Mouse (Mus musculus) neutrophil, adult 5-6 weeks (primary cell): Measurements from ENCODE around the gene Gm49388. TPM values are rescaled to one million over a fixed set of nuclear protein-coding genes. Genes with fewer than 3 reads are reported as not detected.

Experiments
- ATAC-seq: fragments of 151-379, 151-347 bp; 2 replicates; pipeline ENCODE4 v1.8.0; 2017; ENCODE audit warnings: mild to moderate bottlenecking, moderate TSS enrichment; ENCODE audit not compliant: insufficient number of reproducible peaks, poor library complexity, low FRiP score, severe bottlenecking; ENCODE audit errors: extremely low read depth
- total RNA-seq: library from RNA; stranded (forward); fragments of 200-1000 nt; gene quantifications from 2 replicates; pipeline ENCODE4 v1.2.3, GENCODE M21; 2017

The Gm49388 gene
- 3.3 and 3.5 TPM in 2 replicates for total RNA-seq

DNA sequence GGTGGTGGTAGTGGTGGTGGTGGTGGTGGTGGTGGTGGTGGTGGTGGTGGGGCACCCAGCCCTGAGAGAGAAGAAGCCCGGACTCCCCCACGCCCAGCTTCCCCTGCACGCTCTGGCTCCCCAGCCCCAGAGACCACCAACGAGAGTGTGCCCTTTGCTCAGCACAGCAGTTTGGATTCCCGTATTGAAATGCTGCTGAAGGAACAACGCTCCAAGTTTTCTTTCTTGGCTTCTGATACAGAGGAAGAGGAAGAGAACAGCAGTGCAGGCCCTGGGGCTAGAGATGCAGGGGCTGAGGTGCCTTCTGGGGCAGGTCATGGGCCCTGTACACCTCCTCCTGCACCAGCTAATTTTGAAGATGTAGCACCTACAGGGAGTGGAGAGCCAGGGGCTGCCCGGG lies at the start of gene Gm49388:
Gene Gm49388 (plus strand): TSS at position 301 of the 400 bp plus-strand sequence.
- ATAC-seq: no peak

DNA sequence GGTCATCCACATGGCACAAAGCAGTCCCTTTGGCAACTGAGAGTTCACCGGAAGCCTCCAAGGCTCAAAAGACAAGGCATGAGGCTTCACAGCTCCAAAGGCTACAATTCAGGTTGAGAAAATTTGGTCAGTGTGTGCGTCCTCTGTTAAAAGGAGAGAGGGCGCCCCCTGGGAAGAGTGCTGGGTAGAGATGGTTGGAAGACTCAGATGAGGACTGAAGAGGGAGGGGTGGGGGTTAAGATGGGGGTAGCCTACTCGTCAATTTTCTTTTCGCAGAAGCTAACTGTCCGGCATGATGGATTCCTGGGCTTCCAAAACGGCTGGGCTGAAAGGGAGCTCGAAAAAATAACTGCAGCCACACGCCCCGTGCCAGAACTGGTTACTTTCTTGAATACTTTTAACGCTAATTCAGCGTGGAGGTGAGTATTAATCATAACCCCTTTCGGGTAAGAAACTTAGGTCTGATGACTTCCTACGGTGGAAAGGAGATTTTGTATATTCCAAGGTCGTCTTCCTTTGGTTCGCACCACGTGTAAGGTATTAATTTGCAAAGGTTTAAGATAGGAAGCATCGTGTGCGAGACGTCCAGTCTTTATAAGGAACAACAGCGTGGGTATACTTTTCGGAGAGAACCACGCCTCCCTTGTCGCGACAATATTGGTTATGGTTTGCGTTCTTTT lies 40.9 kb upstream of the Gm49388 start, which contains the start of gene Fbxl19:
Gene Fbxl19 (plus strand): TSS at position 178 of the 680 bp plus-strand sequence.
- ATAC-seq: no peak

DNA sequence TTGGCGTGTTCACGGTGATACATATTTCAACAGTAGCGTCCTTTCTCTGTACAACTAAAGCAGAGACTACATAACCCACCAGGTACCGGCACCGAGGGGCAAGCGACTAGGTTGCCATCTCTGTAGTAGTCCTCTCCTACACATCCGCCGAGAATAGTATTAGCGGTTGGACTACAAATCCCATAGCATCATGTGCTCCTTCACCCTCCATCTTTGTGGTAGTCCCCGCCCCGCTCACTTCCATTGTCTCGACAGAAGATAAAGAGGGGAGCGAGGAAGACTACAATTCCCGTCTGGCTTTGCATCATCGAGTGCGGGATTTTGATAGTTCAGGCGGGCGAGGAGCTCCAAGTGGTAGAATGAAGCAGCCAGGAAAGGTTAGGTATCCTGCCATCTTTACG lies 40.2 kb upstream of the Gm49388 start:
- peak; percentile 87 for ATAC-seq

DNA sequence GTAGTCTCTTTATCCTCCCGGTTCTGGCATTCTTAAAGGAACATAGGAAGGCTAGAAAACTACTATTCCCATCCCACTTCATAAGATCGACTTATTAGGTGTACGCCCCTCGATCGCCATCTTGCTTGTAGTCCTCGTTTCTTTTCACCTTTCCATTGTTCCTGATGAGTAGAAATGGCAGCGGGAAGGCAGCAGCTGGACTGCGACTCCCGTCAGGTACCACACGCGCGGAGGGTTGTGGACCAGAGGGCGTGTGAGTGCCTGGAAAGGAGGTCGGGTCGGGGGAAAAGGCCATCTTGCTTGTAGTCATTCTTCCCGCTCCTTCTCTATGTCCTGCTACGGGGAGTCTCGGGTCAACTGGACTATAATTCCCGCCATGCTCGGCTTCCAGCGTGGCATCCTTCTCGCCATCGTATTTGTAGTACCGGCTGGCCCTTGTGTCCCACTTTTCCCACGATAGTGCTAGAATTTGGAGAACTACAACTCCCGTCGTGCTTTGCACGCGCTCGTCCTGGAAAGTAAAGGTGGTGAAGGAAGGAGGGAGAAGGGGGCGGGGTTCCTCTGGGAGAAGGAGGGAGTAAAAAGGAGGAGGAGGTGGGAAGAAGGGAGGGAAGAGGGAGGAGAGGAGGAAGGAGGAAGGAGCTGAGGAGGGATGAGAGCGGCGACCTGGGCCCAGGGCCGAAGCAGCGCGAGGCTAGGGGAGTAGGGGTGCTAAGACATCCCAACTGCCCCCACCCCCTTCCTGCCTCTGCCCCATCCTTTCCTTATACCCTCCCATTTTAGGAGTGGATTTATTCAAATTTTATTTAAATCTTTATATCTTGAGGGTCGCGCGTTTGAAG lies 39.5 kb upstream of the Gm49388 start:
- peak; percentile 58 for ATAC-seq

DNA sequence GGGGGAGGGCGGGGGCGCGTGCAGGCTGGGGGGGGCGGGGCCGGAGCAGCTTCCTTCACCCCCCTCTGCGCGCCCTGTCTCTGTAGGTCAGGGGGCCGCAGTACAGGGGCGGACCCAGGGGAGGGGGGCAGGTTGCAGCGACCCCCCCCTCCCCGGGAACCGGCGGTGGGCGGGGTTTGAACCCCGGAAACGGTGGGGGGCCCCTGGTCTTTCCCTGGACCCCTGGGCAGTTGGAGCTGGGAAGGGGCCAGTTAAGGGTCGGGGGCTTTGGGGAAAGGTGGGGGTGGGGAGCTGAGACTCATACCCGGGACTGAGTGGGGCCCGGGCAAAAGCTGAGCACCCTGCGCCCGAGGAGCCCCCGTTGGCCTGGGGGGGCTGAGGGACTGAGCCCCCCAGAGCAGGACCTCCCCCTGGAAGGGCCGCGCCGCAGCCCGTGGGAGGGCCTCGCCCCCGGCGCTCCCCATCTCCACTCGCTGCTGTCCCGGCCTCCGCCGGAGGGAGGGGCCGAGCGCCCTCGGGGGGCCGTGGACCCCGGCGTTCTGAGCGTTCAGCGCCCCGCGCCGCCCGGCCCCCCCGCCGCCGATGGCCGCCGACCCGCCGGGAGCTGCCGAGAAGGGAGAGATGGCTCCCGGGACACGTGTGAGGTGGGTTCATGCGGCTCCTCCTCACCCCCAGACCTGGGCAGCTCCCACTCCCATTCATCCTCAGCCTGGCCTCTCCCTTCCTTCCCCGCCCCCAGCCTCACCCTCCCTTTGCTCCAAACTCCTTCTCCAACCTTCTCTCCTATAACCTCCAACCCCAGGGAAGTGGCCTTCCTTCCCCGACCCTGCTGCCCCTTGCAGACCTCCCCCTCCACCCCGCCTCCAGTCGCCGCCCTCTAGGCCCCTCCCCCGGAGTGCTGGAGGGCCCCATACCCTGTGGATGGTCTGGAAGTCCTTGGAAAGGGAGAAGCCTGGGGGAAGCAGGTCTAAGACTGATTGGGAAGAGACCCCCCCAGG lies 38.6 kb upstream of the Gm49388 start:
- no peak for ATAC-seq

DNA sequence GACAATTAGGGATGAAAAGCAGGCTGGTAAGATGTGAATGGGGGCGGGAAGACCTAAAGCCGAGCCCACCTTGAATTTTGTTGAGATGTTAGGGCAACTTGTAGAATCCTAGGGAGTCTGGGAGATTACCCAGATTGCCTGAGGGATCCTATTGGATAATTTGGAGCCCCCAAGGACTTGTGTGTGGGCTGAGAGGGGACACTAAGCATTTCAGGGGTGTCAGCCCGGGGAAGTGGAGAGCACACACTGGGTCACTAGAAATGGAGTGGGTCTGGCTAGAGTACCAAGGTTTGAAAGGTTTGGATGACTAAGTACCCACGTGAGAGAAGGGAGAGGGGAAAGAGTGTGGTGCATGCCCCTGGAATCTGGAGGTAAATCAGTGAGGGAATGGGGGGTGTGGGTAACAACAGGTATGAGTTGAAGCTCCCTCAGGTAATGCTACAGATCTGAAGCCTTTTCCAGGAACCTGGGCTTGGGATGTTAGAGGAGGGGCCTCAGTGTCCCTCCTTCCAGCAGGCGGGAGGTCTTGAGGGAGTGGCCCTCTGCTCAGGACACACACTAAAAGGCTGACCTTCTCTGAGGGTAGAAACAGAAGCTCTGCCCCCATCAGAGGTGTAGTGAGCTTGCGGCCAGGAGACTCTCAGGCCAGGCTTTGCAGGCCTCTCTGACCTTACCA lies 37.7 kb upstream of the Gm49388 start:
- ATAC-seq: no peak

DNA sequence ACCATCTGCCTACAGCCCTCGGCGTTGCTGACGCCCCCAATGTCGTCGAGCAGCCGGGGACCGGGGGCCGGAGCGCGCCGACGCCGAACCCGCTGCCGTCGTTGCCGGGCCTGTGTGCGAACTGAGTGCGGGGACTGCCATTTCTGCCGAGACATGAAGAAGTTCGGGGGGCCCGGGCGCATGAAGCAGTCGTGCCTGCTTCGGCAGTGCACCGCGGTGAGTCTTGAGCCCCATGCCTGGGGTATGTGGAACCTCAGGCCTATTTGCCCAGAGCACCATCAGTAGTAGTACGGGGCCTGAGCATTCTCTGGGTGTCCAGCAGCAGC lies 37.2 kb upstream of the Gm49388 start:
- ATAC-seq: no peak

DNA sequence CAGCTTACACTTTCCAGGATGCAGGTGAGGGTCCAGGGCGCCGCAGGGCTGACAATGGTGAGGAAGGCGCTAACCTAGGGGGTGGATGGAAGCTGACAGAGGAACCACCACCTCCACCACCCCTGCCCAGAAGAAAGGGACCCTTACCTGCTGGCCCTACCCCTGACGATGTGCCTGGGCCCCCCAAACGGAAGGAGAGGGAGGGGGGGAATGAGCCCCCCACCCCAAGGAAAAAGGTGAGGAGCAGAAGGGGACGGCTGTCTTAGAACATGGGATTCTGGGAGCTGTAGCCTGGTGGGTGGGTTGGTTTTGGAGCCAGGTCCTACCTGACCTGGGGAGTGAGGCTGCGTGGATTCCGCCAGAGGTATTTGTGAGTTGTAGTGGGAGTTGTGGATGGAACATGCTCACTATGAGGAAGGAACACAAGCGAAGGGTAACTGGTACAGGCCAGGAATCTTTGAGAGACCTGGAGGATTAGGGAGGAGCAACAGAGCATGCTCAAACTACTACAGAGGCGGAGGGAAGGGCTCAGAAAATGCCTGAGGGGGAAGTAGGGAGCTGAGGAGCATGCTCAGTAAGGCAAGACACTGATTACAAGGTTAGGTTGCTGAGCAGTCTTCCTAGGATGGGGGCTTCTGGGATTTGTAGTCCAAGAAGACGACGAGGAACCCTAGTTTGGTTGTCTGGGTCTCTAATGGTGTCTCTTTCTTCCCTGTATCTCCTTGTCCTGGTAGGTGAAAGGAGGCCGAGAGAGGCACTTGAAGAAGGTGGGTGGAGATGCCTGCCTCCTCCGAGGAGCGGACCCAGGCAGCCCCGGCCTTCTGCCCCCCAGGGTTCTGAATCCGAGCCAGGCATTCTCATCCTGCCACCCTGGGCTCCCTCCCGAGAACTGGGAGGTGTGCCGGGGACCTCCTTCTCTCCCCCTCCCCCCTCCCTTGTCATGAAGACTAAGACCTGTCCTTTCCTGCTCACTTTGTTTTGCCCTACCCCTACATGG lies 35.0 kb upstream of the Gm49388 start:
- ATAC-seq: no peak

DNA sequence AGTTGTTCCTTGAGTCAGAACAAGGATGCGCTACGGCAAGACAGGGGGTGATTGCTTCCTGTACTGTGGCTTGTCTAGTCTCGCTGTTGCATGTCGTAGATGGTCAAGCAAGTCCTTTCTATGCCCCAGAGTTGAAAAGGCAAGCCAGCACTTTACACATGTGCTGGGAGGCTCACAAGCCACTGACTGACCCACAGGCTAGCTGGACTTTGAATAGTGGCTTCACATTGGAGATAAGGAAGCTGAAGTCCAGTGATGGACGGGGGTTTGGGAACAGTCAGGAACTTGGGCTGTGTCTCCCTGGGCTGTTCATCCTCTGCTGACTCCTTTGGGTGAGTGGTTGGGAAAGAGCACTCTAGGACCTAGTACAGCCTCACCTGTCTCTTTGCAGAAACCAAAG lies 33.8 kb upstream of the Gm49388 start:
- ATAC-seq: no peak

DNA sequence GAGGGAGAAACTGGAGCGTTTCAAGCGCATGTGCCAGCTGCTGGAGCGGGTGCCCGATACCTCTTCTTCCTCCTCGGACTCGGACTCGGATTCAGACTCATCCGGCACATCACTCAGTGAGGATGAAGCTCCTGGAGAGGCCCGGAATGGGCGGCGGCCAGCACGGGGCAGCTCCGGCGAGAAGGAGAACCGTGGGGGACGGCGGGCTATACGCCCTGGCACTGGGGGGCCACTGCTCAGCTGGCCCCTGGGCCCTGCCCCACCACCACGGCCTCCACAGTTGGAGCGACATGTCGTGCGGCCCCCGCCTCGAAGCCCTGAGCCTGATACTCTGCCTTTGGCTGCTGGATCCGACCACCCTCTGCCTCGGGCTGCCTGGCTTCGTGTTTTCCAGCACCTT lies 33.3 kb upstream of the Gm49388 start:
- no peak for ATAC-seq

DNA sequence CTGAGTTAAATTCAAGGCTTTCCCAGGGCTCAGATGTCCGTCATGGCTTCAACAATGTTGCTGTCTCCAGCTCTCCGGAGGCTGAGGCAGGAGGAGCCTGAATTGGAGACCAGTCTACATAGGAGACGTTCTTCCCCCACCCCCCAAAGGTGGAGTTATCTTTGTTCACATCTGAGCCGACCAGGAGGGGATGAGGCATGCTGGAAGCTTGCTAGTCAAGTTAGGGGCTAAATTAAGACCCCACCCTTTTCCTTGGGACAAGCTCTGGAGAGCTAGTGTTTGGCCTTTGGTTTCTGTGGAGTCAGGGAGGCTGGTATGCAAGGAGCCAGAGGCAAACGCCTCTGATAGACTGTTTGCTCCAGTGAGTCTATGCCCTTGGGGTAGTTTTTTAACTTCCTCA lies 32.2 kb upstream of the Gm49388 start:
- no peak for ATAC-seq

DNA sequence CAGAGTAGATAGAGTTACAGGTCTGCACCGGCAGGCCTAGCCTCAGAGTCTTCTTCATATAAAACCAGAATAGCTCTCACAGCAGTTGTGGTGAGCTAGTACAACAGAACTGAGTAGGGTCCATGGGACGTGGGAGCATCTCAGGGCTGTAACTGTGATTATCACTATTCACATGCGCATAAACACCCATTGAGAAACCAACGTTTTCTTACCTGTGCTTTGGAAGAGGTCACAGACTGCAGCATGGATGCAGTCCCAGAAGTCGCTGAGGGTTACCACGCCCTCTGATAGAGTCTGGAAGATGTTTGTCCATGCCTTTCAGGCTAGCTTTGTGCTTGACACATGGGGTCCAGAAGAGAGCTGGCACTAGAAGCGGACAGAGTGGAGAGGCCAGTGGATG lies 31.7 kb upstream of the Gm49388 start:
- ATAC-seq: no peak

DNA sequence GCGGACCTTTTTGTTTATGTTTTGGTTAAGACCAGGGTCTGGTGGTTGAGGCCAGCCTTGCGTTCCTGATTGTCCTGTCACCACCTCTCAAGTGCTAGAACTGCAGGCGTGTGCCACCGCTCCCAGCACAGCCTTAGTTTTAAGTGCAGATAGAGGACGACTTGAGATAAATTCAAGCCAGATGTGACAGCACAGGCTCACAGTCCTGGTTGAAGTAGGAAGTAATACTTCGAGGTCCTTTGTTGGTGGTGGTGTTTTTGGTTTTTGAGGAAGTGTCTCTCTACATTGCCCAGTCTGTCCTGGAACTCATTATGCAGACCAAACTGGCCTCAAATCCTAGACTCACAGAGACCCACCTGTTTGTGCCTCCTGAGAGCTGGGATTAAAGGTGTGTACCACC lies 25.7 kb upstream of the Gm49388 start:
- ATAC-seq: no peak

DNA sequence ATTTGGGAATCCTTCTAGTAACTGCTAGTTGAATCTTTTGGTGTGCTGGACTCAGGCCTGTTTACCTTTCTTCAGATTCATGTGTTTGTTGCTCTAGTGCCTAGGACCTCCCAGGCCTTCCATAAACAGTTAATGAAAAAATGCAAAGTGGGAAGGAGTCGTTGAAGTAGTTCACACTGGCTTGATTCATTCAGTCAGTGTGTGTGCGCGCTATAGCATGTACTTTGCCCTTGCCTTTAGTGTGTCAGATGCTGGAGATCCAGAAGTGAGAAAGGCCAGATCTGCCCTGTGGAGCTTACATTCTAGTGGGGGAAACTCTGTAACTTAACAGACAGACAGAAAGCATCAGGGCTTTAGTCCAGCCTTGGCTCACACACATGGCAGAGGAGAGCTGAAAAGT lies 24.9 kb upstream of the Gm49388 start:
- no peak for ATAC-seq

DNA sequence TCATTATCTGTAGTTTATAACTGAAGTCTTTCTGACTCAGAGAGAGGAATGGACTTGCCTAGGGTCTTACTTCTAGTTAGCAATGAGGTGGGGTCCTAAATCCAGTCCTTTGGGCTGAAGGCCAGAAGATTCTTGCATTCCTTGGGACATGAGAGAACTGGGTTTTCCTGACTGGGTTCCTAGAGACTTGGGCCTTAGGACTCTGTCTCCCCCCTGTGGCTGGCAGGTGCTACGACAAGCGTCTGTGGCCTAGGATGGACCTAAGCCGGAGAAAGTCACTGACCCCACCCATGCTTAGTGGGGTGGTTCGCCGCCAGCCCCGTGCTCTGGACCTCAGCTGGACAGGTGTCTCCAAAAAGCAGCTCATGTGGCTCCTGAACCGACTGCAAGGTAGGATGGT lies 24.4 kb upstream of the Gm49388 start:
- peak; percentile 71 for ATAC-seq

DNA sequence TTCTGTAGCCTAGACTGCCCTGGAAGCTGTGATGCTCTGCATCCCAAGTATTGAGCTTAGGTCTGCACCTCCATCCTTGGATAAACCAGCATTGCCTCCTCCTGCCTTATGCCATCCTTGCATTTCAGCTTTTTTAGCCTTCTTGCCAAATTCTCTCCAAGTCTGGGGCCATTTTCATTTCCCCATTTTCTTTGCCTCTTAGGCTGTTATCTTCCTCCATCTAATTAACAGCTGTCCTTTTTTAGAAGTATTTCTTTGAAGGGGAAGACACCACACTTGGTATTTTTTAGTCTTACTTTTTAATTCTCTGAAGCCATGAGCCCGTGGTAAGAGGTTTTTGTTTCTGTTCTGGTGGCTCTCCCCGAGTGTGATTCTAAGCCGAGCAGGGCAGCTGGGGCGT lies 21.8 kb upstream of the Gm49388 start:
- ATAC-seq: no peak

DNA sequence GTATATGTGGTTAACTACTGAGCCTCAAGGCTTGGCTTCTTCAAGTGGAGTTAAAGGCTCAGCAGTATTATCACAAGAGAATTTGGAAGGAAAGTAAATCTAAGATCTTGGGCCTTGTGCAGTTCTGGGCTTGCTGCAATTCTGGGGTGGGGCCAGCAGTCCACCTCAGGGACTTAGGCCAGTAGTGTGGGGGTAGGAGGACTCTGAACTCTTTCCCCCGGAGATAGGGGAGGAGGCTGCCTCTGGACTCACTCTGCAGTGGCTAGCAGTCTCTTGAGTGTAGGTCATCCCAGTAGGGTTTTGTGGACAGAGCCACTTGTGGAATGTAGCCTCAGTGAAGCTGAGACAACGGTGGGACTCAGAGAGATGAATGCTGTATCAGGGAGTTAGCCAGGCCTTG lies 19.7 kb upstream of the Gm49388 start:
- no peak for ATAC-seq
